Mouse (Mus musculus) left cerebral cortex, adult 2 months (tissue): ENCODE measurements at regions not wholly inside any gene's neighbourhood (a gene's known extent, or its start where the extent isn't known, plus 50 kb on each side); places are given as distances from the start of the nearest gene placed in this dataset.
"Not testable (repeated sequence)": the region's sequence is repeated elsewhere in the genome, so short reads cannot be mapped to it uniquely, and the experiment has no call there.

ENCODE experiments used
- DNase-seq, 2 experiments: peaks; one replicate each; pipeline ENCODE4 v3.0.0; 2021 to 2022; ENCODE audit warnings: low spot score in 2 of 2, mixed read lengths in 1 of 2; ENCODE audit errors: extremely low spot score in 1 of 2
- H3K27ac ChIP-seq: fragments of 200-600 bp; 2 replicates; pipeline ENCODE4 v1.8.1; 2022
- H3K4me3 ChIP-seq: fragments of 200-600 bp; 2 replicates; pipeline ENCODE4 v1.8.1; 2022
- CTCF ChIP-seq: fragments of 200-600 bp; IDR thresholded peaks from 2 replicates; pipeline ENCODE4 v1.8.1; 2022; ENCODE audit warnings: antibody characterized with exemption, mild to moderate bottlenecking, moderate library complexity
- intact Hi-C: fragments of 180-260 bp; cut with DNase I; formaldehyde crosslinking; loops from one replicate; pipeline ENCODE4 v1.15.1; 2025

DNA sequence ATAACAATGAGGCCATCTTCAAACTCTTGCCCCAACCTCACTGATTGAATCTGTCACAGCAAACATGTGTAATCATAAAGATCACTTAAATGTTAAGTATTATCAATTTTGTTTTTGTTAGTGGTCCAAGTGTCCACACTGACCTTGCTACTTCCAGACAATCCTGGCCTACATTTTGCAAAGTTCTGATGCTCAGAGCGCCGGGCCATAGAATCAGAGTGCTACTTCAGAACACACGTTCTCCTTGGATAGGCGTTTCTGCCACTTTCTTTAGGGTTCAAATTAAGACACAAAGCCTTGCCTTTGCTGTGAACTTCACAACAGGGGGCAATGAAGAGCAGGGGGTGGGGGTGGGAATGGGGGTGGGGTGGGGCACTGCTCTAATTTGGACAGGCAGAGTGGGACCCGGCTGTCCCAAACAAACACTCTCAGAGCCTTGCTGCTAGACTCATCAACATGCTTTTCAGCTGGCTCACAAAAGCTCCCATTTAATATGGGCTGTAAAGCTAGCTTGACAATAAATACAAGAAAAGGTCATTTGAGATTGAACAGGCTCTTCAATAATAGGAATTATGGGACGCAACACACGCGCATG is 336.7 kb downstream of the Samd5 start:
- Histone ChIP-seq H3K27ac (no peak overlapping the region), H3K4me3 (no peak overlapping the region)
- TF ChIP-seq CTCF, result no peak
- intact Hi-C loops, result no loop called here
- no peak for DNase-seq

GRCm38 (mm10) chr10:9334245-9334845 is 340.7 kb downstream of the Samd5 start:
- Histone ChIP-seq H3K27ac (no peak overlapping the region), H3K4me3 (no peak overlapping the region)
- no peak for TF ChIP-seq CTCF
- intact Hi-C loops, result no loop called here
- no peak for DNase-seq

GRCm38 (mm10) chr10:9331694-9332093 is 343.3 kb downstream of the Samd5 start:
- Histone ChIP-seq H3K4me3 (no peak overlapping the region), H3K27ac (no peak overlapping the region)
- intact Hi-C loops, result no loop called here
- DNase-seq, result no peak
- no peak for TF ChIP-seq CTCF

DNA sequence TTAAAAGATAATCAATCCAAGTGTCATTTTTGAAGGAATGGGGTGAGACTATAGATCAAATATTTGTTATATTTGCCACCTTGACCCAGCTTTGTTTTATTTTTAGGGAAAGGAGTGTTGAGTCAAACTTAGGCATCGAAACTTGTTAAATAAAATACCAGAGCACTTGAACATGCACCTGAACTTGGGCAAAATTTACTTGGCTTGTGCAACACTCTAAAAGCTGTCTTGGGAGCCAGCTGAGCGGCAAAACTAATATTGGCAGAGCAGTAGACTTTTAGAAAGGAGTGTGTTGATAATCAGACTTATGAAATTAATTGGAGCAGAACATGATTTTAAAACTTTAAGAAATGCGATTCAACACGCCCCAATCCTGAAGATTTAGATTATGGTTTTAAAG is 346.7 kb downstream of the Samd5 start:
- no peak for DNase-seq
- TF ChIP-seq CTCF, result no peak
- Histone ChIP-seq H3K27ac (no peak overlapping the region), H3K4me3 (no peak overlapping the region)
- intact Hi-C loops, result no loop called here

DNA sequence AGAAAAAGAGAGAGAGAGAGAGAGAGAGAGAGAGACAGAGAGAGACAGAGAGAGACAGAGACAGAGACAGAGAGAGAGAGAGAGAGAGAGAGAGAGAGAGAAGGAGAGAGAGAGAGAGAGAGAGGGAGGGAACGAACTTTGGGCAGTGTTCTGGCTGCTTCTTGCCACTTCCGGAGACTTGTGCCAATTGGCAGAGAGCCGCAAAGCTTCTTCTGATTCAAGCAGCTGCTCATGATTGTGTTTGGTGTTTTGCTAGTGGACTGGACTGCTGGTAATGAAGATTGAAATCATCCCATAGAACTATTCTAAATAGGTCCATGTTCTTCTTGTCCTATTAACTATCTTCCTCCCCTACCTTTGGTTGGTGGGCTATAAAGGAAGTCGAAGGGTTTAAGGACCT is 347.1 kb downstream of the Samd5 start:
- DNase-seq, H3K4me3 ChIP-seq, H3K27ac ChIP-seq, intact Hi-C loops: not testable (repeated sequence)

DNA sequence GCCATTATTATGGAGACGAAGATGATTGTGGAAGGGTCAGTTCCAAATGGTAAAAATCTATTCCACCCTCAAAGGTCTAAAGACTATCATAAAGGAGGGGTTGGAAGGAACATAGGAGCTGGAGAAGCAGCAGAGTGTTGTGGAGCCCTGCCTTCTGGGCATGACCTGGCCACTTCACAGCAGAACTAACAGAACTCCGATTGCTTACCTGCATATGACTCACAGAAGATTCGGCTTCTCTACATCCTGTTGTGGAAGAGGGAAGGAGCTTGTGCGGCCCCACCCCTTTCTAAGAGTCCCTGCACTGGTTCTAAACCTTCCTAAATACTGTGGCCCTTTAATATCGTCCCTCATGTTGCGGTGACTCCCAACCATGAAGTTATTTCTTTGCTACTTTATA is 362.7 kb downstream of the Samd5 start:
- Histone ChIP-seq H3K4me3 (no peak overlapping the region), H3K27ac (no peak overlapping the region)
- intact Hi-C loops, result no loop called here
- no peak for TF ChIP-seq CTCF
- DNase-seq, result no peak

- no peak for TF ChIP-seq CTCF
- no peak for DNase-seq
- no peak overlapping the region for H3K4me3 ChIP-seq
- H3K27ac ChIP-seq, result no peak overlapping the region
- intact Hi-C loops, result no loop called here
These were observed 364.7 kb downstream of the Samd5 start for GRCm38 (mm10) chr10:9310346-9310745.

- intact Hi-C loops, result no loop called here
- Histone ChIP-seq H3K4me3 (no peak overlapping the region), H3K27ac (no peak overlapping the region)
- TF ChIP-seq CTCF, result no peak
- no peak for DNase-seq
These were observed 379.0 kb downstream of the Samd5 start for GRCm38 (mm10) chr10:9296055-9296454.

DNA sequence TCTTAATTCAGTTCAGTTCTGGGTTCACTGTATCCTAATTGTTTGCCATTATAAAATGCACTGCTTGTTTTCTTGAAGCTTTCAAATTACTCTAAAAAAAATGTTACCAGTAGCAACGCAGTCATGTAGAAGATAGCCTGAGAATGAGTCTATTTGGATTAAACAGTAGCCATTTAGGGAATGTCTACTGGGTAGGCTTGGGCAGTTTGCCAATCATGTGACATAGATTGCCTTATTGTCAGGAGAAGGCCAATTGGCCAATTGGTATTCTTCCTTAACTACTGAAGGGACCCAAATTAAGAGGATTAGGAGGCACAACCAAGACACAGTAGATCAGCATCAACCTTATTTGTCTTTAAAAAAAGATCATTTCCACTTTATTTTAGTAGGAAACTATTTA is 379.7 kb downstream of the Samd5 start:
- H3K4me3 ChIP-seq, result no peak overlapping the region
- no peak for TF ChIP-seq CTCF
- intact Hi-C loops, result no loop called here
- H3K27ac ChIP-seq, result no peak overlapping the region
- DNase-seq, result no peak

DNA sequence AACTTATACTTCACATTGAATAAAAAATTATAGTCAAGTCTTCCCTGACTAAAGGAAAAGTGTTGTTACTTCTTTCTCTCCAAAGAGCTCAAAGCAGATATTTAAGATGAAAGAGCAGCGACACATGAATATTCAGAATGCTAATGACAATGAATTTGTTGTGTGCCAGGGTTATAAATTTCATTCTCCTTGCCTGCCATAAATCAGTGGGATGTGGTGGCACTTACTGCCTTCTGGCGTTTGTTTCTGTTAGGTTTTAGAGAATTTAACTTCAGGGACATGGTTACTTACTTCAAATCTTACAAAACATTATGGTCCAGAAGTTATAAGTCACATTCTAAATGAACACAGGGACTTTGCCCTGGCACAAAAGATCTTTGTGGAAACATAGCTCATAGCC is 380.4 kb downstream of the Samd5 start:
- H3K27ac ChIP-seq, result no peak overlapping the region
- no peak overlapping the region for H3K4me3 ChIP-seq
- no peak for TF ChIP-seq CTCF
- no peak for DNase-seq
- intact Hi-C loops, result no loop called here

DNA sequence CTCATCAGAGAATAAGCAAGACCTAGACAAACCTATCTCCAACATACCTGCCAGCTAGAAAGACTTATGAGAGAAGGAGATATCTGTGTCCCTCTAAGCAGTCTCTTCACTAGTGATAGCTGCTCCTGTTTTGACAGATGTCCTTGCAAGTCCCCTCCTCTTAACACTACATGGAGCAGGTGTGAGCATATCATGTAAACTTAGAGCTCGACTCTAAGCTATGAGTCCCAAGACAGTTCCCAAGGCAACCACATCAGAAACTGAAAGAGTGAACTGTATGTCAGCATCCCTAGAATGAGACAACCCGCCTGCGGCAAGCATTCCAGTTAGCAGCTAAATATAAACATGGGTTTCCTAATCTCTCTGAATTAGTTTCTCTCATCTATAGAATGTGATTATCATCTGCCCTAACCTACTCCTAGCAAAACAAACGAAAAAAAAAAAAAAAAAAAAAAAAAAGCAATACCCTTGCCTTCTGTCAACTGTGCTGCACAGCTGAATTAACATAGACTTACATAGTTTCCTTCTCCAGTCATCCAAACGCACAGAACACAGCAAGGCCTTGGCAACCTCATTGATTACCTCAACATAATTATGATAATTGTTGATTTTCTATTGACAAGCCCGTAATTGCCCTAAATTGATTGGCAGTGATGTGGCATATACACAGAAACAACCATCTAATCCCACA is 383.4 kb downstream of the Samd5 start:
- intact Hi-C loops, result no loop called here
- TF ChIP-seq CTCF, result no peak
- H3K27ac ChIP-seq, result no peak overlapping the region
- H3K4me3 ChIP-seq, result no peak overlapping the region
- no peak for DNase-seq

DNA sequence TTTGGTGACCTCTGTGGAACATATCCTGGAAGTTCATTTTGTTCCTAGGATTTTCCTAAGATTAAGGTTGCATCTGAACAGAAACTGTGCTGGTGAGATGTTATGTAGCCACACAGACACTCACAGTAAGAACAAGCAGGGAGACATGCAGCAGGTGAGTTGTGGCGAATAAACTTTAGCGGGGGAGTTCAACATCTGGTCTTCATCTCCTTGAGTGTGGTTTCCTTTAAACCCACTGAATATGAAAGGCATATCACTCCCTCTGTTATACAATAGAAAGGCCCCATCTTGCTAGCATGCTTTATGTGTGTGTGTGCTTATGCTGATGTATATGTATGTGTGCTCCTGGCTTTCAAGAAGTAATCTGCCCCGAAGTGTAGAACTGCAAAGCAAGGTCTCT is 387.1 kb upstream of the Sash1 start:
- DNase-seq, result no peak
- Histone ChIP-seq H3K27ac (no peak overlapping the region), H3K4me3 (no peak overlapping the region)
- TF ChIP-seq CTCF, result no peak
- intact Hi-C loops, result no loop called here

DNA sequence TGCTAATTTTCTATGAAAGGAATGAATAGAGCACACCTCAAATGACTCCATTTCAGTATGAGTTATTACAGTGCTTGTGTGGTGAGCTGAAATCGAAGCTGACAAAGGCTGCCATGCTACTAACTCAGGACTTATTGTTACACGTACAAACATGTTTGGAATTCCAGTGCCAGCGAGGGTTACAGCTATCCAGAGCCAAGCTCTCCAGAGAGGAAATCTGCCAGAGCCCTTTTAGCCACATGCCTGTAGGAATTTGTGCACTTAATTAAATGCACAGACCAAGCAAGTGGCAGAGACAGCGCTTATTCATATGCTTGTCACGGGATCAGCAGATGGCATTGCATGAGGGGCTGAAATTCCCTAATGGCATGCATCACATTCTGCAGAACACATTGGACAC is 386.4 kb upstream of the Sash1 start:
- intact Hi-C loops, result no loop called here
- H3K27ac ChIP-seq, result no peak overlapping the region
- no peak for DNase-seq
- TF ChIP-seq CTCF, result no peak
- H3K4me3 ChIP-seq, result no peak overlapping the region
